In genomic region chr11:89628562-89628961, GRCm38 (mm10) we compare ENCODE assay signal across 19 mouse cellular contexts.
DNase-seq lines count a peak whose midpoint lies in the region; ATAC-seq and TF ChIP-seq lines count a peak whose summit lies in the region.
"Had no signal": no experiment of that assay in that cellular context is flagged by ENCODE, and none has a peak within 500 bp of the region (broad histone marks: within the 10 kb centered on the region; RNA-seq: fewer than 3 reads in every experiment).

No protein-coding gene starts in this region.

- no peak for TF ChIP-seq CTCF in CH12.LX (conservative IDR thresholded peaks at IDR 0.05 in 1 of 2, IDR thresholded peaks at IDR 0.05 in 1 of 2; ENCODE audit: low read depth in 2 of 2, low read length in 2 of 2)

- 88% methylated on average over 6 of the region's 6 CpGs for WGBS in hindbrain, embryonic 16.5 days

- H3K4me3 ChIP-seq in CH12.LX (replicated peaks in 1 of 3; ENCODE audit: low read depth in 2 of 3, low read length in 2 of 3, poor library complexity in 1 of 3), result no peak overlapping the region
- no peak overlapping the region for H3K4me3 ChIP-seq in hindbrain, embryonic 16.5 days (ENCODE audit: low read length)

- peaks cover 32 to 84% of the 10 kb centered on the region in 2 experiments for H3K4me1 ChIP-seq in CH12.LX (ENCODE audit: control insufficient read depth in 1 of 2, insufficient read depth in 2 of 2)
- no peaks in the 10 kb centered on the region for H3K4me1 ChIP-seq in hindbrain, embryonic 16.5 days (ENCODE audit: control insufficient read depth, insufficient read depth, low read depth, low read length)

- H3K9me3 ChIP-seq in CH12.LX (replicated peaks; ENCODE audit: low read length), result no peaks in the 10 kb centered on the region
- no peaks in the 10 kb centered on the region for H3K9me3 ChIP-seq in hindbrain, embryonic 16.5 days (ENCODE audit: control insufficient read depth, low read length)

- no peak for TF ChIP-seq POLR2A in CH12.LX (IDR thresholded peaks at IDR 0.05; ENCODE audit: low read depth, low read length)

- no peak for DNase-seq in frontal cortex, postnatal 36 days (ENCODE audit: low spot score in 2 of 2)
- peak; percentile 67 for DNase-seq in CH12.LX (ENCODE audit: extremely low read depth)
- DNase-seq: adrenal gland, adult 2 months; adrenal gland, adult 8-10 months; adrenal gland, postnatal 10 days; adrenal gland, postnatal 14 days; adrenal gland, postnatal 25 days; adrenal gland, postnatal 36 days; B cell, adult 2 months; cerebellum, adult 11 months; cerebellum, adult 11-12 months; cerebellum, adult 18-20 months; cerebellum, adult 2 months had no signal

- no peaks in the 10 kb centered on the region for H3K79me2 ChIP-seq in CH12.LX (replicated peaks; ENCODE audit: control insufficient read depth, extremely low read depth, insufficient read depth, poor library complexity, severe bottlenecking)

- peak; percentile 50 for ATAC-seq in frontal cortex, adult (ENCODE audit: low TSS enrichment)
- no peak for ATAC-seq in hindbrain, embryonic 16.5 days
- ATAC-seq: activated CD4-positive, CD25-positive, alpha-beta regulatory T cell, adult 4 months; CD4-positive, CD25-positive, alpha-beta regulatory T cell, adult 4 months; Patski had no signal

- no peaks in the 10 kb centered on the region for H3K27me3 ChIP-seq in CH12.LX (replicated peaks)
- no peaks in the 10 kb centered on the region for H3K27me3 ChIP-seq in hindbrain, embryonic 16.5 days (replicated peaks; ENCODE audit: control insufficient read depth, insufficient read depth, low read length)
- H3K27me3 ChIP-seq: Patski had no signal

- TF ChIP-seq EP300 in CH12.LX (IDR thresholded peaks at IDR 0.05; ENCODE audit: low read length), result peak; percentile 44; the same call in 1 of the 2 replicates

- no peak overlapping the region for H3K27ac ChIP-seq in CH12.LX (ENCODE audit: insufficient read depth, low read depth)
- no peak overlapping the region for H3K27ac ChIP-seq in hindbrain, embryonic 16.5 days (ENCODE audit: low read depth, low read length)

- TF ChIP-seq RAD21 in CH12.LX (IDR thresholded peaks at IDR 0.05; ENCODE audit: low read depth, low read length), result no peak

- no peaks in the 10 kb centered on the region for H3K36me3 ChIP-seq in CH12.LX (replicated peaks in 1 of 2; ENCODE audit: control insufficient read depth in 1 of 2, insufficient read depth in 1 of 2, low read length in 1 of 2)
- no peaks in the 10 kb centered on the region for H3K36me3 ChIP-seq in hindbrain, embryonic 16.5 days (ENCODE audit: control insufficient read depth, insufficient read depth, low read length)
- H3K36me3 ChIP-seq: G1E had no signal

- peak overlapping the region; percentile 82 for H3K4me2 ChIP-seq in CH12.LX (ENCODE audit: insufficient read depth, low read depth, poor library complexity, severe bottlenecking)
- no peak overlapping the region for H3K4me2 ChIP-seq in hindbrain, embryonic 16.5 days (ENCODE audit: low read length)

- H3K9ac ChIP-seq in CH12.LX (ENCODE audit: insufficient read depth, low read depth), result no peak overlapping the region
- H3K9ac ChIP-seq in hindbrain, embryonic 16.5 days (ENCODE audit: low read depth, low read length), result no peak overlapping the region

- dilution Hi-C loops in CH12.LX (cut with MboI; ENCODE audit: extremely low pct_ligation_motif_present, extremely low pct_unique_long_range_greater_than_20kb, low sequenced_read_pairs), result no loop called here

- in situ Hi-C loops in CH12.LX (cut with MboI; ENCODE audit: low pct_ligation_motif_present, low pct_unique_long_range_greater_than_20kb, low sequenced_read_pairs), result no loop called here

TF ChIP-seq in CH12.LX, 34 proteins besides CTCF, POLR2A, EP300 and RAD21:
- no peak for TF ChIP-seq USF2 (conservative IDR thresholded peaks at IDR 0.05; ENCODE audit: low read depth, low read length)
- TF ChIP-seq MEF2A (IDR thresholded peaks at IDR 0.05; ENCODE audit: borderline replicate concordance, low read depth, low read length), result peak; percentile 79
- no peak for TF ChIP-seq GABPA (IDR thresholded peaks at IDR 0.05; ENCODE audit: insufficient replicate concordance, low read depth, low read length)
- TF ChIP-seq BHLHE40 (IDR thresholded peaks at IDR 0.05; ENCODE audit: low read depth, low read length), result peak; percentile 47; the same call in 1 of the 2 replicates
- TF ChIP-seq ETS1 (conservative IDR thresholded peaks at IDR 0.05; ENCODE audit: low read depth, low read length), result peak; percentile 66
